Mouse (Mus musculus): ENCODE results near the gene Prkar2a.

- TF ChIP-seq MYOG (IDR thresholded peaks at IDR 0.05; ENCODE audit: control insufficient read depth in 1 of 3, insufficient read depth in 1 of 3, insufficient read length in 2 of 3, low read depth in 2 of 3) (no peak), TCF12 (IDR thresholded peaks at IDR 0.05; ENCODE audit: insufficient read depth, poor library complexity, severe bottlenecking) (no peak), POLR2A (IDR thresholded peaks at IDR 0.05; ENCODE audit: insufficient read length, low read depth) (no peak), MYOD1 (IDR thresholded peaks at IDR 0.05; ENCODE audit: control insufficient read depth in 1 of 3, insufficient read length in 2 of 3, low read depth in 2 of 3) (no peak), MAX (IDR thresholded peaks at IDR 0.05; ENCODE audit: low read depth) (no peak), USF1 (IDR thresholded peaks at IDR 0.05; ENCODE audit: low read depth) (no peak), CEBPB (IDR thresholded peaks at IDR 0.05; ENCODE audit: insufficient read depth, poor library complexity, severe bottlenecking) (no peak)
Measured at GRCm38 (mm10) chr9:108687686-108688085, 1.4 kb upstream of the Prkar2a start.
